Mouse (Mus musculus) layer of hippocampus, adult 8-10 months (tissue): ENCODE results near the gene Wsb2. TPM values are rescaled to one million over a fixed set of nuclear protein-coding genes. Genes with fewer than 3 reads are reported as not detected.

Source experiments
- total RNA-seq, 4 experiments: library from RNA; stranded (reverse); gene quantifications; 2 replicates each; pipeline ENCODE4 v1.2.4; 2022

The Wsb2 gene
- total RNA-seq, 4 experiments from 2014 or later, result 228 to 259 (median 247) TPM

Other genes with a start within 250 kb of the Wsb2 start
- 100 to 1,000 TPM; 110 to 124 (median 116) TPM for gene Suds3, start 241.2 kb upstream of the Wsb2 start, total RNA-seq
- gene Taok3, start 237.2 kb upstream of the Wsb2 start, total RNA-seq, result 10 to 100 TPM; 55.8 to 65.4 (median 61.2) TPM
- 100 to 1,000 TPM; 650 to 713 (median 683) TPM for gene Pebp1, start 69.7 kb upstream of the Wsb2 start, total RNA-seq
- gene Vsig10, start 38.2 kb upstream of the Wsb2 start, total RNA-seq, result 1 to 10 TPM; 2.1 to 4.8 (median 3.0) TPM
- 10 to 100 TPM; 12.2 to 18.4 (median 16.2) TPM for gene Rfc5, start 31.7 kb downstream of the Wsb2 start, total RNA-seq
- gene Ksr2, start 56.7 kb downstream of the Wsb2 start, total RNA-seq, result 10 to 100 TPM; 35.3 to 43.5 (median 40.3) TPM